Mouse (Mus musculus): ENCODE data around the gene Ptpn22.

Ptpn22 gene

GRCm38 (mm10) chr3:103925302-103925701 lies 65.7 kb downstream of the Ptpn22 start:
- DNase-seq (ENCODE audit: low read depth, low spot score), result no peak

- DNase-seq (ENCODE audit: low read depth, low spot score), result no peak
Observed at GRCm38 (mm10) chr3:103927511-103927910, 67.9 kb downstream of the Ptpn22 start.

GRCm38 (mm10) chr3:103944794-103945562 lies 85.4 kb downstream of the Ptpn22 start:
- no peak for DNase-seq (ENCODE audit: low read depth, low spot score)

- DNase-seq (ENCODE audit: low read depth, low spot score), result no peak
Observed at GRCm38 (mm10) chr3:103948666-103949065, 89.1 kb downstream of the Ptpn22 start.

GRCm38 (mm10) chr3:103960622-103961021 lies 101.0 kb downstream of the Ptpn22 start:
- DNase-seq (ENCODE audit: low read depth, low spot score), result no peak

All from retina, postnatal 7 days (tissue).